In the genomic region with DNA sequence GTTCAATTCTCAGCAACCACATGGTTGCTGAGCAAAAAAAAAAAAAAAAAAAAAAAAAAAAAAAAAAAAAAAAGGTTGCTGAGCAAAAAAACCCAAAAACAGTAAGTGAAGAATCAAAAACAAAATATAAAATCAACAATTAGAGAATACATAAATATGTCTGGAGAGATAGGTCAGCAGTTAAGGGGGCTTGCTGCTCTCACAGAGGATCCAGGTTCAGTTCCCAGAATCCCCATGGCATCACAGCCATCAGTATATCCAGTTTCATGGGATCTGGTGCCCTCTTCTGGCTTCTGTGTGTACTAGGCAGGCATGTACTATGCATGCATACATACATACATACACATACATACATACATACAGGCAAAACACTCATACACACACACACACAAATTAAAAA, we compare ENCODE assay signal across 12 mouse cellular contexts. TPM values are rescaled to one million over a fixed set of nuclear protein-coding genes. Genes with fewer than 3 reads are reported as not detected.
DNase-seq lines count a peak whose midpoint lies in the region; TF ChIP-seq lines count a peak whose summit lies in the region.
"Had no signal": no experiment of that assay in that cellular context is flagged by ENCODE, and none has a peak within 500 bp of the region (broad histone marks: within the 10 kb centered on the region; RNA-seq: fewer than 3 reads in every experiment).

No protein-coding gene starts in this region.

- TF ChIP-seq CTCF in heart, adult 2 months (IDR thresholded peaks at IDR 0.05) = peak; percentile 74
- TF ChIP-seq CTCF in brain, embryonic 14.5 days (IDR thresholded peaks at IDR 0.05; ENCODE audit: borderline replicate concordance, extremely low read depth, insufficient read depth, insufficient read length) = peak; percentile 8; the same call in 1 of the 2 replicates

- peaks cover 13% of the 10 kb centered on the region for H3K4me1 ChIP-seq in heart, adult 2 months (ENCODE audit: control insufficient read depth, insufficient read depth, low read length)
- H3K4me1 ChIP-seq in heart, embryonic 10.5 days = peaks cover 29% of the 10 kb centered on the region
- H3K4me1 ChIP-seq: forebrain, embryonic 12.5 days; neural tube, embryonic 12.5 days had no signal

- DNase-seq in heart, adult 2 months = no peak
- no peak for DNase-seq in heart, embryonic 10.5 days (ENCODE audit: low spot score)
- DNase-seq in CD8-positive naive resting alpha-beta T cell, adult 2 months (ENCODE audit: low read depth in 2 of 2, low spot score in 2 of 2) = peak; percentile 28 to 44
- DNase-seq in brain, embryonic 14.5 days (ENCODE audit: low read depth) = no peak
- DNase-seq in naive thymus-derived CD4-positive, alpha-beta T cell, adult 2 months (ENCODE audit: low read depth) = peak; percentile 66
- no peak for DNase-seq in ovary, postnatal 10 days (ENCODE audit: low spot score)
- DNase-seq in left cerebral cortex, postnatal 36 days (ENCODE audit: low spot score in 2 of 2) = no peak
- DNase-seq in testis, postnatal 14 days (ENCODE audit: low spot score) = no peak
- DNase-seq: cerebellum, adult 9-11 months; layer of hippocampus, adult 9-11 months had no signal

- TF ChIP-seq POLR2A in heart, adult 2 months (IDR thresholded peaks at IDR 0.05; ENCODE audit: insufficient read depth, low read depth, low read length) = no peak
- no peak for TF ChIP-seq POLR2A in brain, embryonic 14.5 days (IDR thresholded peaks at IDR 0.05; ENCODE audit: borderline replicate concordance, extremely low read depth, insufficient read depth, insufficient read length, poor library complexity, severe bottlenecking)

- H3K79me2 ChIP-seq in heart, adult 2 months (replicated peaks; ENCODE audit: control insufficient read depth, insufficient read depth, low read length) = no peaks in the 10 kb centered on the region

- no peak overlapping the region for H3K9ac ChIP-seq in heart, adult 2 months (ENCODE audit: low read depth, low read length)
- H3K9ac ChIP-seq: forebrain, embryonic 12.5 days; neural tube, embryonic 12.5 days had no signal

- no peak overlapping the region for H3K27ac ChIP-seq in heart, adult 2 months
- H3K27ac ChIP-seq in heart, embryonic 10.5 days = no peak overlapping the region
- H3K27ac ChIP-seq: forebrain, embryonic 12.5 days; neural tube, embryonic 12.5 days had no signal

- peaks cover 8% of the 10 kb centered on the region for H3K36me3 ChIP-seq in heart, adult 2 months (ENCODE audit: control insufficient read depth, insufficient read depth, low read length)
- H3K36me3 ChIP-seq in heart, embryonic 10.5 days = no peaks in the 10 kb centered on the region
- H3K36me3 ChIP-seq: forebrain, embryonic 12.5 days; neural tube, embryonic 12.5 days had no signal

- H3K27me3 ChIP-seq in heart, adult 2 months (ENCODE audit: control insufficient read depth, insufficient read depth, low read length) = no peaks in the 10 kb centered on the region
- no peaks in the 10 kb centered on the region for H3K27me3 ChIP-seq in heart, embryonic 10.5 days (ENCODE audit: insufficient read depth, poor library complexity, severe bottlenecking)
- H3K27me3 ChIP-seq: forebrain, embryonic 12.5 days; neural tube, embryonic 12.5 days had no signal

- no peaks in the 10 kb centered on the region for H3K9me3 ChIP-seq in heart, embryonic 10.5 days
- H3K9me3 ChIP-seq: neural tube, embryonic 12.5 days had no signal

- intact Hi-C loops in heart, adult 2 months (cut with DNase I) = no loop called here
- intact Hi-C loops in left cerebral cortex, postnatal 36 days (cut with DNase I) = no loop called here

- H3K4me3 ChIP-seq in heart, adult 2 months = no peak overlapping the region
- H3K4me3 ChIP-seq in heart, embryonic 10.5 days = no peak overlapping the region
- H3K4me3 ChIP-seq: forebrain, embryonic 12.5 days; neural tube, embryonic 12.5 days had no signal

- TF ChIP-seq EP300 in heart, adult 2 months (IDR thresholded peaks at IDR 0.05; ENCODE audit: insufficient read depth, low read depth, low read length) = no peak

RNA-seq across cellular contexts. Expression of gene Stk24, which starts 46.9 kb away (rescaled TPM):
- total RNA-seq in heart, adult 2 months (2021) = 10 to 100 TPM; 70.2 to 75.6 TPM
- 21.4 and 38.8 TPM in 2 replicates for polyA plus RNA-seq in heart, adult 2 months (2012; rRNA removed)
- 37.9 and 39.8 TPM in 2 replicates for polyA plus RNA-seq in heart, embryonic 10.5 days (2016; fragmentation: Nextera tagmentation; extraction: Ambion mirVana)
- 26.2 and 29.7 TPM in 2 replicates for polyA plus RNA-seq in brain, embryonic 14.5 days (2012; rRNA removed)
- total RNA-seq in left cerebral cortex, postnatal 36 days (2021) = 10 to 100 TPM; 59.9 to 60.6 TPM

Comparison
In these comparisons a context has a peak if more than half of its experiments do, and no peak if none do; other contexts are left out.
1. DNase-seq: peak in CD8-positive naive resting alpha-beta T cell, adult 2 months (2 of 2) and naive thymus-derived CD4-positive, alpha-beta T cell, adult 2 months (single experiment); none in heart, adult 2 months (0 of 2), heart, embryonic 10.5 days (single experiment), brain, embryonic 14.5 days (single experiment), ovary, postnatal 10 days (single experiment), left cerebral cortex, postnatal 36 days (0 of 2) and testis, postnatal 14 days (single experiment).